Mouse (Mus musculus) brown adipose tissue, adult 24 weeks (tissue): ENCODE measurements around the gene Rabggtb. TPM values are rescaled to one million over a fixed set of nuclear protein-coding genes. Genes with fewer than 3 reads are reported as not detected.

ENCODE experiments used
- H3K27ac ChIP-seq: fragments of 200-500 bp; replicated peaks from 2 replicates; pipeline ENCODE4 v1.5.1; 2012; ENCODE audit warnings: low read depth, mild to moderate bottlenecking, low read length
- H3K4me1 ChIP-seq: fragments of 200-500 bp; 2 replicates; pipeline ENCODE4 v1.6.1; 2012; ENCODE audit warnings: low read length, mixed read lengths; ENCODE audit not compliant: control insufficient read depth, insufficient read depth, insufficient read length
- H3K4me3 ChIP-seq: fragments of 200-500 bp; 2 replicates; pipeline ENCODE4 v1.5.1; 2012; ENCODE audit warnings: low read depth, mild to moderate bottlenecking, low read length, moderate library complexity; ENCODE audit not compliant: insufficient read depth
- polyA plus RNA-seq: library from polyadenylated mRNA; stranded (reverse); fragments of >200 nt; gene quantifications from 2 replicates; pipeline ENCODE4 v1.2.4, GENCODE M21; 2012; ENCODE audit not compliant: missing spikeins, insufficient read depth, insufficient read length

Rabggtb gene
- 58.5 and 83.9 TPM in 2 replicates for polyA plus RNA-seq

- H3K4me3 ChIP-seq = peak within 1 kb of the TSS; percentile 91
- peaks cover 14% of the 10 kb centered on the region; the same call in 1 of the 2 replicates for H3K4me1 ChIP-seq
- H3K27ac ChIP-seq = peak within 1 kb of the TSS; percentile 95
These were observed at the start of gene Rabggtb for GRCm38 (mm10) chr3:153912546-153913509. Gene Rabggtb (minus strand): TSS chr3:153913009.

DNA sequence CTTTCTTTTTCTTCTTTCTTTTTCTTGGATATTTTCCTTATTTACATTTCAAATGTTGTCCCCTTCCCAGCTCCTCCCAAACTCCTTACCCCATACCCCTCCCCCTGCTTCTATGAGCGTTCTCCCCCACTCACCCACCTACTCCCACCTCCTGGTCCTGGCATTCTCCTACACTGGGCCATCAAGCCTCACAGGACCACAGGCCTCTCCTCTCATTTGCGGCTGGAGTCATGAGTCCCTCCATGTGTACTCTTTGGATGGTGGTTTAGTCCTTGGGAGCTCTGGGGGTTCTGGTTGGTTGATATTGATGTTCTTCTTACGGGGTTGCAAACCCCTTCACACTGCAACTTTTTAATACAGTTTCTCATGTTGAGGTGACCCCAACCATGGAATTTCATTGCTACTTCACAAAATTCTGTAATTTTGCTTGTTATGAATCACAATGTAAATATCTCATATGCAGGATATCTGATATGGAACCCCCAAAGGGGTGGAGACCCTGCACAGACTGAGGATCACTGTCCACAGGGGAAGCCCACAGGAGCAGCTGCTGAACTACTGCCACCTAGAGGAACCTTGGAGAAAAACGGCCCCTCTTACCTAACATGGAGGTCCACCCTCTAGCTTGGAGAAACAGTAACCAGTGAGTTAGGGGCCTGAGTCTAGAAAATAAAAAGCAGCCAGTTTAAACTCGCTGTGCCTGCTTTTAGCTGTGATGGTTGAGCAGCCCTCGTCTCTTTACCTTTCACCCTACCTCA, 49.0 kb upstream of the Rabggtb start:
- H3K27ac ChIP-seq = no peak overlapping the region
- no peaks in the 10 kb centered on the region for H3K4me1 ChIP-seq
- H3K4me3 ChIP-seq = no peak overlapping the region

- Histone ChIP-seq H3K4me1 (no peaks in the 10 kb centered on the region), H3K4me3 (no peak overlapping the region), H3K27ac (no peak overlapping the region)
These were observed 48.1 kb upstream of the Rabggtb start for GRCm38 (mm10) chr3:153960884-153961283.

DNA sequence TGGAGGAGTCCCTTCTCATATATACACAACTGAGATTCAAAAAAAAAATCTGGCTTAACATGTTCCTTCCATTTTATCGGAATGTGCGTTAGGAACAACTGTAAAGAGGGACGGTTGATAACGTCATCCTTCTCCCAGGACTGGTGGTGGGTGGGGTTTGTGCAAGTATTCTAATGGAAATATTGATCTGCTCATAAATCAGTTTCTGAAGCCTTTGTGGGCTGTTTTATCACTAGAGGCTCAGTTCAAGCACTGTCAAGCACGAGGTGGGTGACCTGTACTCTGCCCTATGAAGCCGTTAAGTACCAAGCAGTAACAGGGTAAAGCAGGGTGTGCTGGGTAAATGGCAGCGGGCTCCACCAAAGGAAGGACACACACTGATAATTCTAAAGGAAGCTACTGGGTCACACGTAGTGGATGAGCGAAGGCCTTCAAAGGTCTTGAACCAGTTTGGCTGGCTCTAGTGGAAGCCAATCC, 47.0 kb upstream of the Rabggtb start:
- no peak overlapping the region for H3K27ac ChIP-seq
- H3K4me1 ChIP-seq = no peaks in the 10 kb centered on the region
- H3K4me3 ChIP-seq = no peak overlapping the region

GRCm38 (mm10) chr3:153959035-153959730, 46.4 kb upstream of the Rabggtb start:
- Histone ChIP-seq H3K27ac (no peak overlapping the region), H3K4me1 (no peaks in the 10 kb centered on the region), H3K4me3 (no peak overlapping the region)

DNA sequence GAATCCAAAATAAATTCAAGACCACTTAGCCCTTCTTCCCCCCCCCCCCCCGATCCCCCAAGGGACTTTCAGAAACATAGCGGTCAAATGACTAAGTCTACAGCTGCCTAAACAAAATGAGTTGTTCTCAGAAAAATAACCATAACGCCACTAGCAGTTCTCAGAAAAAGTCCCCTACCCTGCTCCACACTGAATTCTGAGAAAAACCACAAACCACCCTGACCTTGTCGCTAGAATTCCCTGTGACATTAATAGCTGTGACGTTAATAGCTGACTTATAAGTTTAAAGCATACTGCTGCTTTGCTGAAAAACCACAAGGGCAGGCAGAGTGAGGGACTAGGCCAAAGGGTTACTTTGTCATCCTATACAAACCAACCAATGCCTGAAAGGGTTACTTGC, 45.1 kb upstream of the Rabggtb start:
- no peaks in the 10 kb centered on the region for H3K4me1 ChIP-seq
- no peak overlapping the region for H3K4me3 ChIP-seq
- H3K27ac ChIP-seq = no peak overlapping the region

GRCm38 (mm10) chr3:153948176-153948575, 35.4 kb upstream of the Rabggtb start:
- Histone ChIP-seq H3K27ac (peak overlapping the region; percentile 96), H3K4me1 (no peaks in the 10 kb centered on the region; the same call in none of the 2 replicates), H3K4me3 (no peak overlapping the region)

GRCm38 (mm10) chr3:153947271-153947670, 34.5 kb upstream of the Rabggtb start:
- Histone ChIP-seq H3K4me3 (no peak overlapping the region), H3K27ac (peak overlapping the region; percentile 72), H3K4me1 (peaks cover 3% of the 10 kb centered on the region)

- peaks cover 3% of the 10 kb centered on the region for H3K4me1 ChIP-seq
- H3K27ac ChIP-seq = peak within 1 kb of the TSS; percentile 95
- peak within 1 kb of the TSS; percentile 79 for H3K4me3 ChIP-seq
These were observed 31.7 kb upstream of the Rabggtb start, which contains the start of gene Acadm for GRCm38 (mm10) chr3:153944335-153944990. Gene Acadm (minus strand): TSS chr3:153944632.

GRCm38 (mm10) chr3:153943901-153944334, 31.1 kb upstream of the Rabggtb start:
- Histone ChIP-seq H3K4me3 (peak overlapping the region; percentile 79), H3K4me1 (peaks cover 3% of the 10 kb centered on the region), H3K27ac (peak overlapping the region; percentile 68)

- peak overlapping the region; percentile 79 for H3K4me3 ChIP-seq
- H3K4me1 ChIP-seq = peaks cover 3% of the 10 kb centered on the region
These were observed 30.3 kb upstream of the Rabggtb start for GRCm38 (mm10) chr3:153943003-153943640.

DNA sequence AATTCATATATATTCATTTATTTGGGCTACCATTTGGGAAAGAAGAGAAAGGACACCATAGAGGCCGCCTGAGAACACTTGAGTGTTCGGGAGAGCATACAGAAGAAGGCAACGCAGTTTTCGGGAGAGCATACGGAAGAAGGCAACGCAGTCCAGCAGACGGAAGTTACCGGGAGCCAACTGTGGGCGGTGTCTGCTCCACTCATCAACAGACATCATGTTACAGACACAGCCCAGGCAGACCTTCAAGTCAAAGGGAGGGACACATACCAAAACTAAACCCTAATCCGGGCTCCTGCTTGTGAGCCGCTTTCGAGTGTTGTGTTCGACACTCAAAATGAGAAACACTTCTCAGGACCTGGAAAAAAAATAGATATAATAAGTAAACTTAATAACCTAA, 28.8 kb upstream of the Rabggtb start:
- no peak overlapping the region for H3K27ac ChIP-seq
- peaks cover 3% of the 10 kb centered on the region; the same call in 1 of the 2 replicates for H3K4me1 ChIP-seq
- 0 out of 2 replicates have a peak overlapping the region, but pooled peaks have one; percentile 2 for H3K4me3 ChIP-seq

More at GRCm38 (mm10) chr3:153943003-153943640, 30.3 kb upstream of the Rabggtb start:
- H3K27ac ChIP-seq = peak overlapping the region; percentile 57

DNA sequence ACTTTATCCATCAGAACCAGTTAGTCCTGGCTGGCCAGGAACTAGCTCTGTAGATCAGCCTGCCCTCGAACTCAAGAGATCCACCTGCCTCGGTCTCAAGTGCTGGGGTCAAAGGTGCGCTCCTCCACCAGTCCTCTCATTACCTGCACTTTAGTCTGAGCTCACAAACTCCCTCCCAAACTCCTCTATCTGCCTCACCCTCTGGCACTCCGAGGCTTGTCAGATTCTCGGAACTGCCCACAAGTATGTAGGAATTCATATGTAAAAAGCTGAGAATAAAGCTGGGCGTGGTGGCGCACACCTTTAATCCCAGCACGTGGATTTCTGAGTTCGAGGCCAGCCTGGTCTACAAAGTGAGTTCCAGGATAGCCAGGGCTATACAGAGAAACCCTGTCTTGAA, 27.7 kb upstream of the Rabggtb start:
- peaks cover 3% of the 10 kb centered on the region; the same call in 1 of the 2 replicates for H3K4me1 ChIP-seq
- H3K27ac ChIP-seq = no peak overlapping the region
- H3K4me3 ChIP-seq = no peak overlapping the region

DNA sequence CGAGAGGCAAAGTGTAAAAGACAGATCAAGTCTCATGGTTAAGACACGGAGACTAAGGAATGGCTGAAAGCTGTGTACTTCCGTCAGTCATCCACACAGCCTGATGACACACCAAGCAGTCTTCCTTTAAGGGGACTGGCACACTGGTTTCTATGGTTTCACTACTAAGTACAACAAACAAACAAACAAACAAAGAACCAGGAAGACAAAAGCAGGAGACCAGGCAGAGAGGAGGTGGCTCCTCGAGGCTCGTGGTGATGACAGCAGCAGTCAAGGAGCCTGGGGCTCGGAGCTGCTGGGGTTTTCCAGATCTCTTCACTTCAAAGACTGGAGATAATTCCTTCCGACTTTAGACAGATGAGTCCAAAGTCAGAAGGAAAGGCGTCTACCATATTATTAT, 27.2 kb upstream of the Rabggtb start:
- Histone ChIP-seq H3K27ac (no peak overlapping the region), H3K4me1 (peaks cover 3% of the 10 kb centered on the region; the same call in 1 of the 2 replicates), H3K4me3 (no peak overlapping the region)
